Mouse (Mus musculus) CH12.LX (cell line): ENCODE measurements at regions not wholly inside any gene's neighbourhood (a gene's known extent, or its start where the extent isn't known, plus 50 kb on each side); places are given as distances from the start of the nearest gene placed in this dataset.

ENCODE experiments used
- DNase-seq: peaks from one replicate; pipeline ENCODE4 v3.0.0-alpha.2; 2013; ENCODE audit errors: extremely low read depth
- H3K27ac ChIP-seq: 2 replicates; pipeline ENCODE4 v1.5.1; 2012; ENCODE audit warnings: low read depth, mild to moderate bottlenecking, control low read depth, moderate library complexity; ENCODE audit not compliant: insufficient read depth
- H3K27me3 ChIP-seq: replicated peaks from 2 replicates; pipeline ENCODE3; 2012; ENCODE audit warnings: inconsistent platforms
- H3K36me3 ChIP-seq, 2 experiments: replicated peaks in 1 of 2; 2 replicates each; pipeline versions ENCODE3 to v1.6.1; 2012; ENCODE audit warnings: inconsistent platforms in 1 of 2, low read length in 1 of 2, mild to moderate bottlenecking in 1 of 2, mixed read lengths in 1 of 2, moderate library complexity in 1 of 2; ENCODE audit not compliant: control insufficient read depth in 1 of 2, insufficient read depth in 1 of 2
- H3K4me1 ChIP-seq, 2 experiments: 2 replicates each; pipeline ENCODE4 v1.6.1; 2012; ENCODE audit warnings: inconsistent platforms in 1 of 2, moderate library complexity in 1 of 2; ENCODE audit not compliant: insufficient read depth in 2 of 2, control insufficient read depth in 1 of 2
- H3K4me2 ChIP-seq: 2 replicates; pipeline ENCODE4 v1.6.1; 2012; ENCODE audit warnings: low read depth, mild to moderate bottlenecking, control low read depth; ENCODE audit not compliant: poor library complexity, insufficient read depth, severe bottlenecking
- H3K4me3 ChIP-seq, 3 experiments: fragments of 150-350 bp in 1 of 3; sonication (generic) in 1 of 3; replicated peaks in 1 of 3; 2 replicates each; pipeline versions ENCODE3 to v1.5.1; 2011 to 2012; ENCODE audit warnings: low read depth in 2 of 3, low read length in 2 of 3, mild to moderate bottlenecking in 2 of 3, moderate library complexity in 2 of 3, control low read depth in 1 of 3, improper control_type of control experiment in 1 of 3, inconsistent platforms in 1 of 3, mixed read lengths in 1 of 3; ENCODE audit not compliant: poor library complexity in 1 of 3
- H3K79me2 ChIP-seq: replicated peaks from 2 replicates; pipeline ENCODE4 v1.6.1; 2012; ENCODE audit warnings: mild to moderate bottlenecking, moderate library complexity; ENCODE audit not compliant: control insufficient read depth, poor library complexity, insufficient read depth, severe bottlenecking; ENCODE audit errors: extremely low read depth
- H3K9ac ChIP-seq: 2 replicates; pipeline ENCODE4 v1.6.1; 2012; ENCODE audit warnings: low read depth, mild to moderate bottlenecking, control low read depth, moderate library complexity; ENCODE audit not compliant: insufficient read depth
- H3K9me3 ChIP-seq: replicated peaks from 2 replicates; pipeline ENCODE3; 2012; ENCODE audit warnings: low read length, inconsistent platforms, mixed read lengths
- BHLHE40 ChIP-seq: IDR thresholded peaks from 2 replicates; pipeline ENCODE4 v1.6.1; 2011; ENCODE audit warnings: mild to moderate bottlenecking, low read depth, low read length, improper control_type of control experiment
- ETS1 ChIP-seq: conservative IDR thresholded peaks from 2 replicates; pipeline ENCODE4 v1.6.1; 2012; ENCODE audit warnings: low read depth, mild to moderate bottlenecking, inconsistent platforms, low read length, improper control_type of control experiment, moderate library complexity
- JUND ChIP-seq: conservative IDR thresholded peaks from 2 replicates; pipeline ENCODE4 v1.6.1; 2011; ENCODE audit warnings: low read depth, low read length, improper control_type of control experiment
- MAX ChIP-seq: IDR thresholded peaks from 2 replicates; pipeline ENCODE4 v1.6.1; 2011; ENCODE audit warnings: low read length, improper control_type of control experiment
- MAZ ChIP-seq: IDR thresholded peaks from 2 replicates; pipeline ENCODE4 v1.6.1; 2012; ENCODE audit warnings: low read depth, mild to moderate bottlenecking, inconsistent platforms, low read length, improper control_type of control experiment, moderate library complexity
- MYC ChIP-seq: IDR thresholded peaks from 2 replicates; pipeline ENCODE4 v1.6.1; 2011; ENCODE audit warnings: low read depth, mild to moderate bottlenecking, improper control_type of control experiment, low read length
- NELFE ChIP-seq: IDR thresholded peaks from 2 replicates; pipeline ENCODE4 v1.6.1; 2011; ENCODE audit warnings: low read depth, low read length, improper control_type of control experiment
- NRF1 ChIP-seq: IDR thresholded peaks from 2 replicates; pipeline ENCODE4 v1.6.1; 2014; ENCODE audit warnings: low read depth, mild to moderate bottlenecking, inconsistent platforms, low read length, improper control_type of control experiment, moderate library complexity
- RAD21 ChIP-seq: IDR thresholded peaks from 2 replicates; pipeline ENCODE4 v1.6.1; 2011; ENCODE audit warnings: low read depth, mild to moderate bottlenecking, low read length, improper control_type of control experiment, moderate library complexity
- SIN3A ChIP-seq: IDR thresholded peaks from 2 replicates; pipeline ENCODE4 v1.6.1; 2012; ENCODE audit warnings: low read length, improper control_type of control experiment, inconsistent platforms
- TBP ChIP-seq: conservative IDR thresholded peaks from 2 replicates; pipeline ENCODE4 v1.6.1; 2011; ENCODE audit warnings: low read depth, low read length, improper control_type of control experiment
- TCF12 ChIP-seq: IDR thresholded peaks from 2 replicates; pipeline ENCODE4 v1.6.1; 2014; ENCODE audit warnings: low read depth, mild to moderate bottlenecking, inconsistent platforms, low read length, improper control_type of control experiment
- USF1 ChIP-seq: IDR thresholded peaks from 2 replicates; pipeline ENCODE4 v1.6.1; 2014; ENCODE audit warnings: low read depth, mild to moderate bottlenecking, inconsistent platforms, low read length, improper control_type of control experiment
- USF2 ChIP-seq: conservative IDR thresholded peaks from 2 replicates; pipeline ENCODE4 v1.6.1; 2011; ENCODE audit warnings: low read depth, low read length, improper control_type of control experiment
- ZMIZ1 ChIP-seq: IDR thresholded peaks from 2 replicates; pipeline ENCODE4 v1.6.1; 2012; ENCODE audit warnings: low read depth, mild to moderate bottlenecking, inconsistent platforms, low read length, improper control_type of control experiment
- ZNF384 ChIP-seq: IDR thresholded peaks from 2 replicates; pipeline ENCODE4 v1.6.1; 2012; ENCODE audit warnings: low read depth, low read length, improper control_type of control experiment, inconsistent platforms
- dilution Hi-C: fragments of 300-500 bp; cut with MboI; formaldehyde crosslinking; loops from 2 replicates; pipeline ENCODE4 v1.14.3; 2020; ENCODE audit warnings: low sequenced_read_pairs; ENCODE audit not compliant: extremely low pct_unique_long_range_greater_than_20kb, extremely low pct_ligation_motif_present
- in situ Hi-C: fragments of 300-500 bp; cut with MboI; formaldehyde crosslinking; loops from 3 replicates; pipeline ENCODE4 v1.14.3; 2019; ENCODE audit warnings: low sequenced_read_pairs, low pct_ligation_motif_present, low pct_unique_long_range_greater_than_20kb, mixed read lengths

DNA sequence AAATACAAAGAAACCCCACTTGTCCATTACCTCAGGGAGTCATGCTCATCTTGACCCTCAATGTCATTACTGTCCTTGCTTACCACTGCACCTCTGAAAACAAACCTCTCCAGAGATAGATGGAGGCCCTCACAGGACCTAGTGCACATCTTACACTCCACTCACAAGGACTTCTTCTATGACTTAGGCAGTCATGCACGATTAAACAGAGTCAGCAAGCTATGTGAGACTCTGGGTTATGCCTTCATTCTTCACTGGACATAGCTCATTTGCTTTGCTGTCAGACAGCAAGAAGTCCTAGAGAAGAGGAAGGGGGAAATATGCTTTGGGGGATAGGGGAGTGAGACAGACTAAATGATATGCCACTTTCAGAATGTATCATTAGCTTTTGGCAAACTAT lies 59.5 kb upstream of the Sgcd start:
- Histone ChIP-seq H3K79me2 (no peaks in the 10 kb centered on the region), H3K27ac (no peak overlapping the region)
- peak; percentile 13 for DNase-seq

More for the DNA sequence above, 59.5 kb upstream of the Sgcd start:
- dilution Hi-C loops (no loop called here), in situ Hi-C loops (no loop called here)
- Histone ChIP-seq H3K36me3 (no peaks in the 10 kb centered on the region), H3K27me3 (no peaks in the 10 kb centered on the region), H3K4me3 (no peak overlapping the region), H3K9ac (no peak overlapping the region), H3K4me1 (peaks cover 3 to 28% of the 10 kb centered on the region in 2 experiments; a peak in 3 of 4 replicates), H3K9me3 (no peaks in the 10 kb centered on the region), H3K4me2 (no peak overlapping the region)
- no peak for TF ChIP-seq MYC
- no peak for TF ChIP-seq JUND
- no peak for TF ChIP-seq NELFE
- TF ChIP-seq ETS1, result no peak
- TF ChIP-seq ZMIZ1, result no peak
- no peak for TF ChIP-seq USF1
- no peak for TF ChIP-seq USF2
- TF ChIP-seq BHLHE40, result no peak
- TF ChIP-seq MAX, result no peak
- TF ChIP-seq SIN3A, result no peak
- TF ChIP-seq NRF1, result no peak
- TF ChIP-seq RAD21, result no peak
- no peak for TF ChIP-seq TBP
- no peak for TF ChIP-seq MAZ
- no peak for TF ChIP-seq TCF12
- no peak for TF ChIP-seq ZNF384
